Mouse (Mus musculus) lung, postnatal 0 days (tissue): ENCODE measurements around the gene Tmem109.

Experiments used
- CTCF ChIP-seq: IDR thresholded peaks from 2 replicates; pipeline ENCODE4 v1.5.1; 2016; ENCODE audit warnings: antibody characterized with exemption, mild to moderate bottlenecking
- EP300 ChIP-seq: IDR thresholded peaks from 2 replicates; pipeline ENCODE4 v1.6.1; 2016; ENCODE audit warnings: antibody characterized with exemption, mild to moderate bottlenecking, control low read depth

GRCm38 (mm10) chr19:10839010-10839892 lies 42.5 kb downstream of the Tmem109 start, which contains the start of gene Slc15a3:
- TF ChIP-seq CTCF = no peak
- TF ChIP-seq EP300 = no peak
